Mouse (Mus musculus) thymus, postnatal 36 days (tissue): ENCODE data around the gene Mpv17l.
"Not testable (repeated sequence)": the region's sequence is repeated elsewhere in the genome, so short reads cannot be mapped to it uniquely, and the experiment has no call there.

Source experiments
- DNase-seq, 2 experiments: peaks; one replicate each; pipeline ENCODE4 v3.0.0; 2022; ENCODE audit warnings: mixed read lengths in 2 of 2

The Mpv17l gene

GRCm38 (mm10) chr16:13902888-13903483, at the start of gene Mpv17l, which contains the start of gene Pdxdc1:
Gene Mpv17l (plus strand): TSS chr16:13903161.
Gene Pdxdc1 (minus strand): TSS chr16:13903131.
- DNase-seq: peak; percentile 97 to 98

- no peak for DNase-seq
Measured at GRCm38 (mm10) chr16:13853886-13854285, 49.1 kb upstream of the Mpv17l start.

- no peak for DNase-seq
Measured at GRCm38 (mm10) chr16:13866076-13866475, 36.9 kb upstream of the Mpv17l start.

- DNase-seq: no peak
Measured at GRCm38 (mm10) chr16:13866616-13867015, 36.3 kb upstream of the Mpv17l start.

GRCm38 (mm10) chr16:13867406-13867805, 35.6 kb upstream of the Mpv17l start:
- DNase-seq: peak; percentile 16 to 26

GRCm38 (mm10) chr16:13867910-13868514, 34.9 kb upstream of the Mpv17l start:
- DNase-seq: peak in 1 of 2 experiments; percentile 10

- no peak for DNase-seq
Measured at GRCm38 (mm10) chr16:13875483-13875882, 27.5 kb upstream of the Mpv17l start.

GRCm38 (mm10) chr16:13883094-13883774, 19.7 kb upstream of the Mpv17l start:
- no peak for DNase-seq

- no peak for DNase-seq
Measured at GRCm38 (mm10) chr16:13890449-13890848, 12.5 kb upstream of the Mpv17l start.

- DNase-seq: no peak
Measured at GRCm38 (mm10) chr16:13892850-13893249, 10.1 kb upstream of the Mpv17l start.

GRCm38 (mm10) chr16:13894097-13894496, 8.9 kb upstream of the Mpv17l start:
- no peak for DNase-seq

- no peak for DNase-seq
Measured at GRCm38 (mm10) chr16:13895740-13896139, 7.2 kb upstream of the Mpv17l start.

GRCm38 (mm10) chr16:13896357-13896756, 6.6 kb upstream of the Mpv17l start:
- no peak for DNase-seq

- no peak for DNase-seq
Measured at GRCm38 (mm10) chr16:13898981-13899380, 4.0 kb upstream of the Mpv17l start.

- no peak for DNase-seq
Measured at GRCm38 (mm10) chr16:13902397-13902831, 547 bp upstream of the Mpv17l start.

- no peak for DNase-seq
Measured at GRCm38 (mm10) chr16:13903488-13903887, 527 bp downstream of the Mpv17l start.

- no peak for DNase-seq
Measured at GRCm38 (mm10) chr16:13907297-13907696, 4.3 kb downstream of the Mpv17l start.

- no peak for DNase-seq
Measured at GRCm38 (mm10) chr16:13920093-13920492, 17.1 kb downstream of the Mpv17l start.

- DNase-seq: peak in 1 of 2 experiments; percentile 6
Measured at GRCm38 (mm10) chr16:13921063-13921462, 18.1 kb downstream of the Mpv17l start.

- no peak for DNase-seq
Measured at GRCm38 (mm10) chr16:13921781-13922180, 18.8 kb downstream of the Mpv17l start.

GRCm38 (mm10) chr16:13922499-13922898, 19.5 kb downstream of the Mpv17l start:
- not testable (repeated sequence) for DNase-seq

- DNase-seq: not testable (repeated sequence)
Measured at GRCm38 (mm10) chr16:13922966-13923365, 20.0 kb downstream of the Mpv17l start.

- DNase-seq: no peak
Measured at GRCm38 (mm10) chr16:13927456-13928075, 24.6 kb downstream of the Mpv17l start.
